Mouse (Mus musculus) midbrain, embryonic 14.5 days (tissue): ENCODE measurements around the gene Dock10. TPM values are rescaled to one million over a fixed set of nuclear protein-coding genes. Genes with fewer than 3 reads are reported as not detected.

ENCODE experiments used
- ATAC-seq: fragments of 200-750 bp; cut with Nextera tagmentation; 2 replicates; pipeline ENCODE4 v1.8.0; 2017; ENCODE audit warnings: moderate number of reproducible peaks, moderate library complexity; ENCODE audit not compliant: low FRiP score, low TSS enrichment
- DNase-seq: peaks from one replicate; pipeline ENCODE4 v3.0.0-alpha.2; 2015
- H3K27ac ChIP-seq: fragments of 300-500 bp; sonication (generic); replicated peaks from 2 replicates; pipeline ENCODE4 v1.5.1; 2014; ENCODE audit warnings: mild to moderate bottlenecking, low read depth, low read length, moderate library complexity
- H3K27me3 ChIP-seq: fragments of 300-500 bp; sonication (generic); 2 replicates; pipeline ENCODE4 v1.6.1; 2014; ENCODE audit warnings: low read length, control low read depth, mixed read lengths; ENCODE audit not compliant: control insufficient read depth, insufficient read depth
- H3K36me3 ChIP-seq: fragments of 300-500 bp; sonication (generic); 2 replicates; pipeline ENCODE4 v1.6.1; 2014; ENCODE audit warnings: low read length, control low read depth; ENCODE audit not compliant: control insufficient read depth, insufficient read depth
- H3K4me1 ChIP-seq: fragments of 300-500 bp; sonication (generic); 2 replicates; pipeline ENCODE4 v1.6.1; 2014; ENCODE audit warnings: mild to moderate bottlenecking, antibody characterized with exemption, low read length, control low read depth; ENCODE audit not compliant: control insufficient read depth, insufficient read depth
- H3K4me2 ChIP-seq: fragments of 300-500 bp; sonication (generic); 2 replicates; pipeline ENCODE4 v1.6.1; 2014; ENCODE audit warnings: mild to moderate bottlenecking, low read length, moderate library complexity
- H3K4me3 ChIP-seq: fragments of 300-500 bp; sonication (generic); replicated peaks from 2 replicates; pipeline ENCODE4 v1.5.1; 2014; ENCODE audit warnings: low read depth, low read length
- H3K9ac ChIP-seq: fragments of 300-500 bp; sonication (generic); replicated peaks from 2 replicates; pipeline ENCODE4 v1.6.1; 2014; ENCODE audit warnings: mild to moderate bottlenecking, low read length, moderate library complexity
- H3K9me3 ChIP-seq: fragments of 300-500 bp; sonication (generic); 2 replicates; pipeline ENCODE4 v1.6.1; 2016; ENCODE audit warnings: low read length, control low read depth, mixed read lengths; ENCODE audit not compliant: control insufficient read depth
- WGBS: fragments of 180-500 bp; shearing (Covaris S2); extraction: QIAGEN DNeasy Blood & Tissue Kit; methylation state at CpG from one replicate; pipeline ENCODE4 v1.1.7; 2014; 5-methylcytosine and 5-hydroxymethylcytosine counted together
- polyA plus RNA-seq: library from polyadenylated mRNA; unstranded; fragments of >200 nt; fragmentation: Nextera tagmentation; extraction: Ambion mirVana; gene quantifications from 2 replicates; pipeline ENCODE4 v1.2.1, GENCODE M21; 2014

Gene Dock10
- 3.1 and 3.3 TPM in 2 replicates for polyA plus RNA-seq

GRCm38 (mm10) chr1:80757977-80758797, at the start of gene Dock10:
Dock10 (minus strand) TSS chr1:80758527.
- Histone ChIP-seq H3K9ac (peak within 1 kb of the TSS; percentile 52), H3K27me3 (no peaks in the 10 kb centered on the region), H3K4me1 (0 out of 2 replicates have a peak, but pooled peaks cover 3% of the 10 kb centered on the region), H3K4me3 (peak within 1 kb of the TSS; percentile 59), H3K4me2 (peak within 1 kb of the TSS; percentile 97), H3K9me3 (0 out of 2 replicates have a peak, but pooled peaks cover under 1% of the 10 kb centered on the region), H3K27ac (no peak within 1 kb of the TSS), H3K36me3 (no peaks in the 10 kb centered on the region)
- ATAC-seq (peak; percentile 71), DNase-seq (peak; percentile 74)
- under 1% methylated on average over 82 of the region's 82 CpGs for WGBS

- ATAC-seq (no peak), DNase-seq (no peak)
- H3K4me3 ChIP-seq = no peak overlapping the region
- H3K9ac ChIP-seq = no peak overlapping the region
- H3K9me3 ChIP-seq = no peaks in the 10 kb centered on the region
- H3K4me2 ChIP-seq = no peak overlapping the region
- H3K27me3 ChIP-seq = no peaks in the 10 kb centered on the region
- 82% methylated on average over 3 of the region's 3 CpGs for WGBS
- H3K4me1 ChIP-seq = no peaks in the 10 kb centered on the region
- no peak overlapping the region for H3K27ac ChIP-seq
- H3K36me3 ChIP-seq = no peaks in the 10 kb centered on the region
Measured at GRCm38 (mm10) chr1:80806835-80807398, 48.6 kb upstream of the Dock10 start.

GRCm38 (mm10) chr1:80802023-80802422, 43.7 kb upstream of the Dock10 start:
- no peak overlapping the region for H3K4me3 ChIP-seq
- ATAC-seq = no peak
- no peaks in the 10 kb centered on the region for H3K36me3 ChIP-seq
- no peak for DNase-seq
- H3K9ac ChIP-seq = no peak overlapping the region
- WGBS = 78% methylated on average over 3 of the region's 3 CpGs
- no peaks in the 10 kb centered on the region for H3K9me3 ChIP-seq
- no peak overlapping the region for H3K4me2 ChIP-seq
- no peaks in the 10 kb centered on the region for H3K4me1 ChIP-seq
- H3K27me3 ChIP-seq = no peaks in the 10 kb centered on the region
- H3K27ac ChIP-seq = no peak overlapping the region

- 83% methylated on average over 2 of the region's 2 CpGs for WGBS
- H3K27me3 ChIP-seq = no peaks in the 10 kb centered on the region
- DNase-seq (no peak), ATAC-seq (no peak)
- H3K4me1 ChIP-seq = no peaks in the 10 kb centered on the region
- H3K4me2 ChIP-seq = no peak overlapping the region
- no peak overlapping the region for H3K4me3 ChIP-seq
- H3K9ac ChIP-seq = no peak overlapping the region
- peaks cover 2% of the 10 kb centered on the region; the same call in 1 of the 2 replicates for H3K9me3 ChIP-seq
- no peak overlapping the region for H3K27ac ChIP-seq
- no peaks in the 10 kb centered on the region for H3K36me3 ChIP-seq
Measured at GRCm38 (mm10) chr1:80785066-80785779, 26.9 kb upstream of the Dock10 start.

- WGBS = 88% methylated on average over 3 of the region's 3 CpGs
- Histone ChIP-seq H3K4me3 (no peak overlapping the region), H3K4me2 (no peak overlapping the region), H3K4me1 (no peaks in the 10 kb centered on the region), H3K9me3 (peaks cover 2% of the 10 kb centered on the region; the same call in 1 of the 2 replicates), H3K36me3 (no peaks in the 10 kb centered on the region), H3K27me3 (no peaks in the 10 kb centered on the region), H3K9ac (no peak overlapping the region), H3K27ac (no peak overlapping the region)
- DNase-seq (no peak), ATAC-seq (no peak)
Measured at GRCm38 (mm10) chr1:80784155-80784554, 25.8 kb upstream of the Dock10 start.

GRCm38 (mm10) chr1:80765504-80765903, 7.2 kb upstream of the Dock10 start:
- H3K4me3 ChIP-seq = no peak overlapping the region
- H3K9me3 ChIP-seq = no peaks in the 10 kb centered on the region
- no peaks in the 10 kb centered on the region for H3K36me3 ChIP-seq
- no peak overlapping the region for H3K27ac ChIP-seq
- ATAC-seq = no peak
- DNase-seq = no peak
- H3K9ac ChIP-seq = no peak overlapping the region
- WGBS = 87% methylated on average over 2 of the region's 2 CpGs
- no peaks in the 10 kb centered on the region for H3K4me1 ChIP-seq
- H3K4me2 ChIP-seq = no peak overlapping the region
- H3K27me3 ChIP-seq = no peaks in the 10 kb centered on the region

GRCm38 (mm10) chr1:80763042-80763950, 5.0 kb upstream of the Dock10 start:
- H3K27me3 ChIP-seq = no peaks in the 10 kb centered on the region
- WGBS = 75% methylated on average over 4 of the region's 4 CpGs
- H3K9ac ChIP-seq = no peak overlapping the region
- H3K4me2 ChIP-seq = no peak overlapping the region
- peak; percentile 29 for DNase-seq
- H3K9me3 ChIP-seq = no peaks in the 10 kb centered on the region
- no peak overlapping the region for H3K4me3 ChIP-seq
- no peaks in the 10 kb centered on the region for H3K36me3 ChIP-seq
- no peak overlapping the region for H3K27ac ChIP-seq
- ATAC-seq = no peak
- 0 out of 2 replicates have a peak, but pooled peaks cover 3% of the 10 kb centered on the region for H3K4me1 ChIP-seq

- 14% methylated on average over 6 of the region's 6 CpGs for WGBS
- no peaks in the 10 kb centered on the region for H3K36me3 ChIP-seq
- no peak overlapping the region for H3K27ac ChIP-seq
- ATAC-seq (no peak; the same call in 1 of the 2 replicates), DNase-seq (no peak)
- 0 out of 2 replicates have a peak, but pooled peaks cover 3% of the 10 kb centered on the region for H3K4me1 ChIP-seq
- no peaks in the 10 kb centered on the region for H3K9me3 ChIP-seq
- peak overlapping the region; percentile 59 for H3K4me3 ChIP-seq
- peak overlapping the region; percentile 97 for H3K4me2 ChIP-seq
- H3K9ac ChIP-seq = peak overlapping the region; percentile 52
- no peaks in the 10 kb centered on the region for H3K27me3 ChIP-seq
Measured at GRCm38 (mm10) chr1:80758798-80759184, 464 bp upstream of the Dock10 start.
